Mouse (Mus musculus): ENCODE results near the gene Arhgef40. TPM values are rescaled to one million over a fixed set of nuclear protein-coding genes. Genes with fewer than 3 reads are reported as not detected.

Gene Arhgef40
- total and polyA plus RNA-seq, 3 experiments = 6.4 to 150 (median 37.5) TPM

- TF ChIP-seq MXI1 (IDR thresholded peaks at IDR 0.05; ENCODE audit: low read depth, low read length) (no peak), MYB (IDR thresholded peaks at IDR 0.05; ENCODE audit: low read depth, low read length) (no peak)
Measured at GRCm38 (mm10) chr14:51983855-51984246, 668 bp upstream of the Arhgef40 start (continued).

GRCm38 (mm10) chr14:51985301-51986152 is 1.0 kb downstream of the Arhgef40 start:
- Histone ChIP-seq H3K79me2 (ENCODE audit: control insufficient read depth, insufficient read depth, low read length, poor library complexity) (no peaks in the 10 kb centered on the region; the same call in 1 of the 2 replicates), H3K36me3 (ENCODE audit: control insufficient read depth in 1 of 2, insufficient read depth in 2 of 2, low read length in 2 of 2) (peaks cover 0 to 18% of the 10 kb centered on the region in 2 experiments; a peak in 2 of 4 replicates), H3K9me3 (replicated peaks; ENCODE audit: insufficient read depth, low read length) (no peaks in the 10 kb centered on the region), H3K4me3 (ENCODE audit: control insufficient read depth in 1 of 2, insufficient read depth in 1 of 2, low read depth in 2 of 2, low read length in 2 of 2) (peak overlapping the region; percentile 65 to 82), H3K27ac (ENCODE audit: control insufficient read depth, low read depth, low read length) (peak overlapping the region; percentile 88), H3K4me1 (ENCODE audit: control insufficient read depth in 1 of 2, insufficient read depth in 2 of 2, low read length in 2 of 2) (peaks cover 2 to 11% of the 10 kb centered on the region in 2 experiments; a peak in 3 of 4 replicates), H3K9ac (ENCODE audit: control insufficient read depth, low read depth, low read length, poor library complexity, severe bottlenecking) (peak overlapping the region; percentile 84), H3K27me3 (ENCODE audit: control insufficient read depth in 1 of 2, insufficient read depth in 2 of 2, low read length in 2 of 2) (no peaks in the 10 kb centered on the region; a peak in 1 of 4 replicates)
- TF ChIP-seq CHD1 (IDR thresholded peaks at IDR 0.05; ENCODE audit: low read depth, low read length) (no peak), SIN3A (IDR thresholded peaks at IDR 0.05; ENCODE audit: low read length) (no peak; the same call in 1 of the 2 replicates), NELFE (IDR thresholded peaks at IDR 0.05; ENCODE audit: low read depth, low read length) (peak; percentile 26; the same call in 1 of the 2 replicates), GATA1 (IDR thresholded peaks at IDR 0.05; ENCODE audit: low read depth, low read length) (no peak), GABPA (IDR thresholded peaks at IDR 0.05; ENCODE audit: low read depth, low read length) (no peak), SMC3 (IDR thresholded peaks at IDR 0.05; ENCODE audit: low read depth, low read length) (no peak), POLR2AphosphoS5 (IDR thresholded peaks at IDR 0.05; ENCODE audit: borderline replicate concordance, low read depth, low read length) (no peak), MXI1 (IDR thresholded peaks at IDR 0.05; ENCODE audit: low read depth, low read length) (peak; percentile 27; the same call in 1 of the 2 replicates), ETS1 (IDR thresholded peaks at IDR 0.05; ENCODE audit: low read depth, low read length) (no peak), BHLHE40 (IDR thresholded peaks at IDR 0.05; ENCODE audit: borderline replicate concordance, low read depth, low read length) (no peak), MAZ (IDR thresholded peaks at IDR 0.05; ENCODE audit: low read depth, low read length) (peak; percentile 20; the same call in 1 of the 2 replicates), MAFK (IDR thresholded peaks at IDR 0.05; ENCODE audit: borderline replicate concordance, low read depth, low read length) (no peak)
- peak; percentile 77 for DNase-seq (ENCODE audit: low read depth, low spot score)

GRCm38 (mm10) chr14:51986153-51986505 is 1.6 kb downstream of the Arhgef40 start:
- peak overlapping the region; percentile 88 for H3K27ac ChIP-seq (ENCODE audit: control insufficient read depth, low read depth, low read length)
- H3K79me2 ChIP-seq (ENCODE audit: control insufficient read depth, insufficient read depth, low read length, poor library complexity) = no peaks in the 10 kb centered on the region; the same call in 1 of the 2 replicates
- H3K9ac ChIP-seq (ENCODE audit: control insufficient read depth, low read depth, low read length, poor library complexity, severe bottlenecking) = peak overlapping the region; percentile 84
- H3K4me1 ChIP-seq (ENCODE audit: control insufficient read depth in 1 of 2, insufficient read depth in 2 of 2, low read length in 2 of 2) = peaks cover 2 to 11% of the 10 kb centered on the region in 2 experiments; a peak in 3 of 4 replicates
- no peaks in the 10 kb centered on the region for H3K9me3 ChIP-seq (replicated peaks; ENCODE audit: insufficient read depth, low read length)
- no peak for DNase-seq (ENCODE audit: low read depth, low spot score)
- no peaks in the 10 kb centered on the region for H3K27me3 ChIP-seq (ENCODE audit: control insufficient read depth in 1 of 2, insufficient read depth in 2 of 2, low read length in 2 of 2)
- H3K36me3 ChIP-seq (ENCODE audit: control insufficient read depth in 1 of 2, insufficient read depth in 2 of 2, low read length in 2 of 2) = peaks cover 0 to 18% of the 10 kb centered on the region in 2 experiments; a peak in 2 of 4 replicates
- H3K4me3 ChIP-seq (ENCODE audit: control insufficient read depth in 1 of 2, insufficient read depth in 1 of 2, low read depth in 2 of 2, low read length in 2 of 2) = peak overlapping the region; percentile 65 to 82
- TF ChIP-seq TBP (IDR thresholded peaks at IDR 0.05; ENCODE audit: low read depth, low read length) = no peak
- TF ChIP-seq ETS1 (IDR thresholded peaks at IDR 0.05; ENCODE audit: low read depth, low read length) = peak; percentile 48
- no peak for TF ChIP-seq USF1 (IDR thresholded peaks at IDR 0.05; ENCODE audit: low read depth, low read length)
- TF ChIP-seq HCFC1 (IDR thresholded peaks at IDR 0.05; ENCODE audit: low read depth, low read length) = no peak
- TF ChIP-seq TCF12 (IDR thresholded peaks at IDR 0.05; ENCODE audit: low read depth, low read length) = peak; percentile 86
- peak; percentile 90 for TF ChIP-seq GATA1 (IDR thresholded peaks at IDR 0.05; ENCODE audit: low read depth, low read length)
- no peak for TF ChIP-seq ZC3H11A (IDR thresholded peaks at IDR 0.05; ENCODE audit: low read depth, low read length)
- no peak for TF ChIP-seq ZNF384 (IDR thresholded peaks at IDR 0.05; ENCODE audit: low read depth, low read length)
- TF ChIP-seq SIN3A (IDR thresholded peaks at IDR 0.05; ENCODE audit: low read length) = peak; percentile 37; the same call in 1 of the 2 replicates
- TF ChIP-seq E2F4 (IDR thresholded peaks at IDR 0.05; ENCODE audit: borderline replicate concordance, low read depth, low read length) = no peak
- no peak for TF ChIP-seq MAX (IDR thresholded peaks at IDR 0.05; ENCODE audit: low read length)
- no peak for TF ChIP-seq USF2 (IDR thresholded peaks at IDR 0.05; ENCODE audit: borderline replicate concordance in 1 of 2, insufficient read depth in 1 of 2, low read depth in 1 of 2, low read length in 2 of 2)
- TF ChIP-seq POLR2A (IDR thresholded peaks at IDR 0.05; ENCODE audit: control insufficient read depth in 1 of 2, insufficient read depth in 1 of 2, low read depth in 1 of 2, low read length in 2 of 2, poor library complexity in 1 of 2) = no peak
- no peak for TF ChIP-seq ZKSCAN1 (IDR thresholded peaks at IDR 0.05; ENCODE audit: low read depth, low read length)
- TF ChIP-seq RCOR1 (IDR thresholded peaks at IDR 0.05; ENCODE audit: low read depth, low read length) = peak; percentile 46; the same call in 1 of the 2 replicates
- no peak for TF ChIP-seq POLR2AphosphoS5 (IDR thresholded peaks at IDR 0.05; ENCODE audit: borderline replicate concordance, low read depth, low read length)
- peak; percentile 82 for TF ChIP-seq TAL1 (IDR thresholded peaks at IDR 0.05; ENCODE audit: low read length)
- TF ChIP-seq ELF1 (IDR thresholded peaks at IDR 0.05; ENCODE audit: low read depth, low read length) = no peak
- no peak for TF ChIP-seq MXI1 (IDR thresholded peaks at IDR 0.05; ENCODE audit: low read depth, low read length)

Data from MEL (cell line).